Mouse (Mus musculus) T-helper 1 cell (primary cell): Measurements from ENCODE around the gene Oxct1.

Experiments used
- in situ Hi-C: fragments of 300-600 bp; cut with MboI, MseI; formaldehyde crosslinking; loops from one replicate; pipeline ENCODE4 v1.15.1; 2025; ENCODE audit warnings: high pct_unique_total_duplicates

Oxct1 gene

GRCm38 (mm10) chr15:4027671-4028410 lies 1.7 kb downstream of the Oxct1 start:
- in situ Hi-C loops: loop anchor here (25.0 kb wide), 1 partner anchor 1084 kb away; the partner anchor contains the start of genes Card6 and Rpl37

DNA sequence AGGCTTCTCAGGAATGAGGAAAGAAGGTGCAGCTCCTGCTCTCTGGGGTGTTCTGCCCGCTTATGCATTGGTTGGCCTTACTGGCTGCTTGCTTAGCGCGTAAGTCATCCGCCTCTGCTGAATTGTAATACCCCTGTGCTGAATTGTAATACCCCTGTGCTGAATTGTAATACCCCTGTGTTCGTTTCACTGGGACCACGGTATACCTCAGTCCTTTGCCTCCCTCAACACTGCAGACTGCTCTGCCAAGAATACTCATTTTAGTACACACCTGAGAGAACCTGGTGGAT lies 2.2 kb downstream of the Oxct1 start:
- in situ Hi-C loops: loop anchor here (25.0 kb wide), 1 partner anchor 1084 kb away; the partner anchor contains the start of genes Card6 and Rpl37

DNA sequence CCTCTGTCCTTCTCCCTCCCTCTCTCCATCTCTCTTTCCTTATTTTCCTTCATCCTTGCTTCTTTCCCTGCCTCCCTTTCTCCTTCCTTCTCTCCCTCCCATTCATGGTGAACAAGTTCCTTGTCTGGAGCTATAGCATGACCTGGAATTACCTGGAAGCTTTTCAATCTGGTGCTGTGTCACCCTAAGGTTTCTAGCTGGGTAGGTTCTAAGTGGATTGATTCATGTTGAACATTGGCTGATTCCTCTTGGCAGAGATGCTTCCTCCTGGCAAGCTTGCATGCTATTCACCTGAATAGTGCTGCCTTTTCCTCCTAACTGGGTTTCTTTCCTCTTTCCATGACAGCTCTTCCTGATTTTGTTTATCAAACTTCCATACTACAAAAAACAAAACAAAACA lies 2.8 kb downstream of the Oxct1 start:
- in situ Hi-C loops: loop anchor here (25.0 kb wide), 1 partner anchor 1083 kb away; the partner anchor contains the start of genes Card6 and Rpl37

DNA sequence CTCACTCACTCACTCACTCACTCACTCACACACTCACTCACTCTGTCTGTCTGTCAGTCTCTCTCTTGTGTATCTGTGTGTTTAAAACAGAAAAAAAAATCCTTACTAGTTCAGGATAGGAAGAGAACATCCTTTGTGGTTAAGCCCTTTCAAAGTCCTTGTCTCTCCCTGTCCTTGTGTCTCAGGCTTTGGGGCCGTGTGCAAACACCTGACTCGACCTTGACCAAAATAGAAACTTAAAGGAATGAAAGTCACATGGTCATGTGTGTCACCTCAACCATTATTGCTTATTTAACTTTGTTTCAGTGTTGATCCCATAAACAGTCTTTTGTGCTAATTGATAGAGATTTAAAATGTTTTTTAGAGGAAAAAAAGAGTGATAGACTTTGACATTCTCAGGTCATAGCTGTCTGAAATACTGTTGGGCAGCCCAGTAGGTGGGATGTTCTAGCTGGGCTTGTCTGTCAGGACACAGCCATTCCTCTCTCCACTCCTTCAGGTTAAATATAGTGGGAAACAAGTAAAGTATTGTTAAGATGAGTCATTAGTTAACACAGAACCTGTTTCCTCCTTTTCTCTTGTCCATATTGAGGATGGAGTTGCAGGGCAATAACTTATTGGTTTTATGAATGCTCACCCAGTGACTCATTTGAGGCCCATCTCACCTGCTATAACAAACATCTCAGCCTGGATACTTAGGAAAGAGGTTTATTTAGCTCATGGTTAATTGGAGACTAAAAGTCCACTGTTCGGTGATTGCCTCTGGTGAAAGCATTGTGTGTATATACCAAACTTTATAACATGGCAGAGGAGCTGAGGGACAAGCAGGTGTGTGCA lies 7.2 kb downstream of the Oxct1 start:
- in situ Hi-C loops: loop anchor here (25.0 kb wide), 1 partner anchor 1079 kb away; the partner anchor contains the start of genes Card6 and Rpl37

- in situ Hi-C loops: loop anchor here (5.0 to 25.0 kb wide), 2 partner anchors 80 to 1070 kb away; partner anchors contain the start of genes Card6 and Rpl37
These were observed 16.2 kb downstream of the Oxct1 start for GRCm38 (mm10) chr15:4042423-4042822.

DNA sequence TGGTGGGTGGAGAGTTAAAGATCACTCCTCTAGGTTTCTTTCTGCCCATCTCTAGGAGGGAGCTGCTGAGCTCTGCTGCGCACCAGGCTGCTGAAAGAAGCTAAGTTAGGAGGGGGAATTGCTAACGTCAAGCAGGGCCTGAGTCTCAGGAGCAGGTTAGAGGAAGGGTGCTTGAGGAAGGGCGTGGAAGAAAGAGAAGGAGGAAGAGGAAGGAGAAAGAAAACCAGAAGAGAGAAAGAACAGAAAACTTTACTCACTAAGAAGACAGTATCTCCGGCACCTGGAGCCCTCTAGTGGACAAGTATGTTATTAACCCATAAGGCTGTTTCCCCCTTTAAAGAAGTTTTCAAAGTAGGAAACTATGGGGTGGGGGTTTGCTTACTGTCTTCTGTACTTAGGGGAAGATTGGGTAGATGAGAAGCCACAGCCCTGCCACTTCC lies 16.9 kb downstream of the Oxct1 start:
- in situ Hi-C loops: loop anchor here (5.0 to 25.0 kb wide), 2 partner anchors 81 to 1069 kb away; partner anchors contain the start of genes Card6 and Rpl37

GRCm38 (mm10) chr15:4056627-4057026 lies 30.4 kb downstream of the Oxct1 start:
- in situ Hi-C loops: no loop called here

DNA sequence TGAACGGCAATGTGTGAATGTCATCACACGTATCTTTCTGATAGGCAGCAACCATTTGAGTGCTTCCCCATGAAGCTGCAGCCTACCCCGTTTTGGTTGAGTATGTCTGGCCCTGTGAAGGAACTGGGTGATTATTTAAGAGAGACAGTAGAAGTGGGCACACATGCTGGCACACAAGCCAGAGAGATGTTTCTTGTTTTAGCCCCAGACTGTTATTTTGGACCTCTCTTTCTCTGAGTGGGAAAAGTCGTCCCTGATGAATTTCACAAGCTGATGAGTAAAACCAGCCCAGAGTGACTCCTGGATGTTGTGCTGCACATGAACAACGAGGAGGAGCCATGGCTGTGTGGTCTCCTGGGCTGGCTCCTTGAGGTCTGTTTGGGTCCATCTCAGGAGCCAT lies 37.4 kb downstream of the Oxct1 start:
- in situ Hi-C loops: no loop called here

- in situ Hi-C loops: no loop called here
These were observed 37.8 kb downstream of the Oxct1 start for GRCm38 (mm10) chr15:4064013-4064412.

DNA sequence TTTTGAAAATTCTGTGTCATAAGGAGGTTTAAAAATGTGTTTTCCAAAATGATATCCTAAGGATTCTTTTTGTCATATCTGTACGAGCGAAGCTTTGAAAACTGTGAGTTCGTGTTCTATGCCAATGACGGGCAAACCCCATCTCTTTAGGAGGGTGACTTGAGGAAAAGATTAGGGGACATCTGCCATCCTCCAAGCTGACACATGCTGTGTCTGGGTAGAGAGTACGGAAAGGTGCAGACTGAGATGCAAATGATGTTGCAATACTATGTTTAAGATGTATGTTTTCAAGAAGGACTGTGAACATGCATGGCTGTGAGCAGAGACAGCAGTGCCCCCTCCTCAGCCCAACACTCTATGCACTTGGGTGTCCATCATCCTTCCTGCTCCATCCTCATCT lies 38.5 kb downstream of the Oxct1 start:
- in situ Hi-C loops: no loop called here

DNA sequence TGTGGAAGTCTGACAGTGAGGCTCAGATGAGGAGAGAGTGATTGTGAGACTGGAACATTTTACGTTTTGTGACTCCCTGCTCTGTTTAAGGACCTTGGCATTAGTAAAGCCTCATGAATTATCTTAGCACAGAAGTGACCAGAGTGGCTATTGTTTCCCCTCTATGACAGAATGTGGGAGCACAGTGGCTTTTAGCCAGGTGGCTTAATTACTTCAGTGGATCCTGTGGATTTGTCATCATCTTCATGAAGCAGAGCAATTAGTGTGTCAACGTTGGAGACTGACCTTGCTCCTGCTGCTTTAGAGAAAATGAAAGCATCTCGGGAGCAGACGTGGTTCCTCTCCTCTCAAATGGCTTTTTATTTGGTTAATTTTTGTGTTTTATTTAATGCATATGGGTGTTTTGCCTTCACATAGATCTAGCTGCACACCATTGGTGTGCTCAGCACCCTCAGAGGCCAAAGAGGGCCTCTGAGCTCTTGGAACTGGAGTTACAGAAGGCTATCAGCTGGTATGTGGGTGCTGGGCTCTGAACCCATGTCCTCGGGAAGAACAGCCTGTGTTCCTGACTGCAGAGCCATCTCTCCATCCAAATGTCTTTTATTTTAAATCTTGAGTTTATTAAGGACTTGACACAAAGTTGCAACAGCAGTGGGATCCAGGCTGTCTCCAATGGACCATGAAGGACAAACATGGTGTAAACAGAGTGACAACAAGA lies 41.2 kb downstream of the Oxct1 start:
- in situ Hi-C loops: no loop called here

GRCm38 (mm10) chr15:4077978-4078377 lies 51.8 kb downstream of the Oxct1 start:
- in situ Hi-C loops: no loop called here

GRCm38 (mm10) chr15:4078785-4079184 lies 52.6 kb downstream of the Oxct1 start:
- in situ Hi-C loops: no loop called here

DNA sequence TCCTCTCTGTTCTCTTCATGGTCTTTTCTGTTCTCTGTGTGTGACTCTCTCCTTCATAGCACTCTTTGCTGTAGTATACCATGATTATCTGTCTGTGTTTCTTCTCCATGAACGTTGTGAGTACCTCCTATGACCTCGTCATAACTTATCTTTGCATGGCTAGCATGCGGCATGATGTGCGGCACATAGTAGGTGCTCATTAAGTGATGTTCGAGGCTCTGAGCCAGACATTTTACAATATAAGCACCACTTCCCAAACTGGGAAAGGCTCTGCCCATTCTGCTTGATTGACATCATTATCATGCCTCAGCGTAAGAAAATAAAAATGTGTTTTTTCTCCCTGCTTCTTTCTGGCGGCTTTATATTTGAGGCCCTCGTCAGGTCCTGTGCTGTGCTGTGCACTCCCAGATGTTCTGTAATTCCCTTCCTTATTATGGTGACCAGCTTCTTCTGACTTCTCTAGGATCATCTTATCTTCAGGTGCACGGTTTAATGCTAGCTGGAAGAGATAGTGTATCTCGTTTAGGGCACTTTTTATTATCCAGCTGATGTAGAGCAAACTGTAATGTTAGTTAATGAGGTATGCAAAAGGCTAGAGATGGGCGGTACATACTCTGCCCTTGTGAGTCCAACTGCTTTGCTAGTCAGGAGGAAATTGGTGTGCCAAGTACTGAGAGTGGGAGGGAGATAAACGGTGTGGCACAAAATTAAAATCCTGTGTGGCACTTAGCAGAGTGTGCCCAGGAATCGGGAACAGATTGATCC lies 53.4 kb downstream of the Oxct1 start:
- in situ Hi-C loops: no loop called here

- in situ Hi-C loops: no loop called here
These were observed 59.6 kb downstream of the Oxct1 start for GRCm38 (mm10) chr15:4085600-4086384.

DNA sequence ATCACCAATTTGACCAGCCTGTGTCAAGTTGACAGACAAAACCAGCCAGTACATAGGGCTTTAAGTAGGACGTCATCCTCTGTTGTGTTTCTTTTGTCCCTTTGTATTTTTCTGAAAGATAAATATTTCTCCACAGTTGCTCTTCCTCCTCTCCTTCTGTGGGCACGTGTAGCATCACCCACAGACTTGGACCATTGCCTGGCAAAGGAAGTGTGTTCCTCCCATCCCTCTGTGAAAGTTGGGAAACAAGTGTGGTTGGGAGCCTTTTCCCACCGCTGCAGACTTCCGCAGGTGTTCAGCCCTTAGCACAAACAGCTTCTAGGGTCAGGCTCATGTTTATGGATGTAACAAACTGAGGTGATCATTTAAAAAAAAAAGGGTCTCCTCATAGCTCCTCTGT lies 61.3 kb downstream of the Oxct1 start:
- in situ Hi-C loops: no loop called here

- in situ Hi-C loops: no loop called here
These were observed 61.7 kb downstream of the Oxct1 start for GRCm38 (mm10) chr15:4087914-4088313.

DNA sequence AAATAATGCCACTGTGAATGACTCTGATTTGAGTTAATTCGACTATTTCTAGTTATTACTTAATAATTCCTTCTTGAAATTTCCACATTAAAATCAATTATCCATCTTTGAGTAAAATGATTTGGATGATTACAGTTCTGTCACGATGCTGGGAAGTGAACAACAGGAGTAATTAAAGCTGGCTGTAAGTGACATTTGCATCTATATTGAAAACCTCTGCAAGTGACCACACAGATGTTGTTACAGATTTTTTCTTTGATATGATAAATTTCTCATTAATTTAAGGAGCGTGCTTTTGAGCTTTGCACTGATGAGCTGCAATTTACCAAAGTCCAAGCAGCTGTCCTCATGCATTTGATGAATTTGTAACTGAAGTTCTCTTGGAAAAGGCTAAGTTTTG lies 64.4 kb downstream of the Oxct1 start:
- in situ Hi-C loops: no loop called here

GRCm38 (mm10) chr15:4092586-4092985 lies 66.4 kb downstream of the Oxct1 start:
- in situ Hi-C loops: no loop called here

GRCm38 (mm10) chr15:4100341-4100921 lies 74.2 kb downstream of the Oxct1 start:
- in situ Hi-C loops: no loop called here
